Mouse (Mus musculus) embryonic facial prominence, embryonic 13.5 days (tissue): Measurements from ENCODE around the gene Dusp18. TPM values are rescaled to one million over a fixed set of nuclear protein-coding genes. Genes with fewer than 3 reads are reported as not detected.
"Not testable (repeated sequence)": the region's sequence is repeated elsewhere in the genome, so short reads cannot be mapped to it uniquely, and the experiment has no call there.

ENCODE experiments used
- ATAC-seq: fragments of 200-750 bp; cut with Nextera tagmentation; 2 replicates; pipeline ENCODE4 v1.8.0; 2017; ENCODE audit warnings: low read depth; ENCODE audit not compliant: insufficient number of reproducible peaks, insufficient read depth, low FRiP score, low TSS enrichment
- H3K27ac ChIP-seq: fragments of 300-500 bp; sonication (generic); 2 replicates; pipeline ENCODE4 v1.5.1; 2015; ENCODE audit warnings: moderate library complexity, mild to moderate bottlenecking, inconsistent platforms
- H3K27me3 ChIP-seq: fragments of 300-500 bp; sonication (generic); 2 replicates; pipeline ENCODE4 v1.6.1; 2015; ENCODE audit warnings: mild to moderate bottlenecking, inconsistent platforms
- H3K36me3 ChIP-seq: fragments of 300-500 bp; sonication (generic); 2 replicates; pipeline ENCODE4 v1.6.1; 2015; ENCODE audit warnings: mild to moderate bottlenecking, inconsistent platforms
- H3K4me1 ChIP-seq: fragments of 300-500 bp; sonication (generic); 2 replicates; pipeline ENCODE4 v1.6.1; 2015; ENCODE audit warnings: inconsistent platforms
- H3K4me2 ChIP-seq: fragments of 300-500 bp; sonication (generic); 2 replicates; pipeline ENCODE4 v1.6.1; 2015; ENCODE audit warnings: moderate library complexity, mild to moderate bottlenecking, inconsistent platforms
- H3K4me3 ChIP-seq: fragments of 300-500 bp; sonication (generic); 2 replicates; pipeline ENCODE4 v1.5.1; 2015; ENCODE audit warnings: mild to moderate bottlenecking, inconsistent platforms
- H3K9ac ChIP-seq: fragments of 300-500 bp; sonication (generic); 2 replicates; pipeline ENCODE4 v1.6.1; 2015; ENCODE audit warnings: mild to moderate bottlenecking, inconsistent platforms
- H3K9me3 ChIP-seq: fragments of 300-500 bp; sonication (generic); 2 replicates; pipeline ENCODE4 v1.6.1; 2016; ENCODE audit warnings: inconsistent platforms
- WGBS: fragments of 180-500 bp; shearing (Covaris S2); methylation state at CpG from one replicate; pipeline ENCODE4 v1.1.7; 2015; ENCODE audit warnings: mixed read lengths; 5-methylcytosine and 5-hydroxymethylcytosine counted together
- polyA plus RNA-seq: library from polyadenylated mRNA; unstranded; fragments of >200 nt; fragmentation: Nextera tagmentation; extraction: Ambion mirVana; gene quantifications from 2 replicates; pipeline ENCODE4 v1.2.1, GENCODE M21; 2015

Gene Dusp18
- polyA plus RNA-seq, 1 experiment from 2014 or later: 8.7 TPM

DNA sequence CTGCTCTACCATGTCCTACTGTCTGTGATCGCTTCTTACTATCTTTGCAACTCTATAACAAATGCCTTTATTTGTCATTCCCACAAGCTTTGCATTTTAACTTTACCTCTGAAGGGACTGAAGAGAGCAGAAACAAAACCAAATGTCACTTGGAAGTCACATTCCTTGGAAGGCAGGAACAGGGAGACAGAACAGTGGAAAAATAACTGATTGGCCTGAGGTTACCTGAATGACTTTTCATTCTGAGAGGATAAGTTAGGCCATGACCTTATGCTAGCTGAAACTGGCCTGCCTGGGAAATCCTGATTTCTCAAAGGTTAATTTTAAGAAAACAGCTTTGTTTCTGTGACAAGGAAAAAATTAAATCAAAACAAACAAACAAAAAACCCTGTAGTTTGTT, 893 bp downstream of the Dusp18 start:
- ATAC-seq: no peak
- Histone ChIP-seq H3K4me2 (no peak overlapping the region), H3K36me3 (peaks cover 17% of the 10 kb centered on the region), H3K4me3 (no peak overlapping the region), H3K27me3 (no peaks in the 10 kb centered on the region), H3K27ac (no peak overlapping the region), H3K4me1 (peaks cover 4% of the 10 kb centered on the region; the same call in 1 of the 2 replicates), H3K9ac (no peak overlapping the region), H3K9me3 (no peaks in the 10 kb centered on the region)
- WGBS: 74% methylated on average over 1 of the region's 1 CpGs

DNA sequence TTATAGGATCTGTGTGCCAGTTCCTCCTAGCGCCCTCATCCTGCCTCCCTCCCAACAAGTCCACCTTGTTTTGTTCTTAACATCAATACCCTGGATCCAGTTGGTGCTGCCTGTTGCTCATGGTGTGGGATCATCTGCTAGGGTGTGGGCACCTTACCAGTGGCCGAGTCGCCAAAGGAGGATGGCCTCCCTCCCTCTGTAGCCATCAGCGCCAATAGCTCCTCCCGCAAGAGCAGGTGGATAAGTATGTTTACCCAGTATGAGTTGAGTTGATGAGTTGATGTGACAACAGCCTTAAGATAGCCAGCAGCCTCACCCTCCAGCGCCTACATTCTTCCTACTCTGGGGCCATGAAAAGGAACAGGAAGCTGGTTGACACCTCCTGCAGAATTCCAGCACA, 5.3 kb downstream of the Dusp18 start:
- Histone ChIP-seq H3K27ac (no peak overlapping the region), H3K4me1 (no peaks in the 10 kb centered on the region), H3K4me3 (no peak overlapping the region), H3K4me2 (no peak overlapping the region), H3K9me3 (no peaks in the 10 kb centered on the region), H3K27me3 (no peaks in the 10 kb centered on the region), H3K9ac (no peak overlapping the region), H3K36me3 (peaks cover 17% of the 10 kb centered on the region)
- WGBS: 81% methylated on average over 6 of the region's 6 CpGs
- no peak for ATAC-seq

DNA sequence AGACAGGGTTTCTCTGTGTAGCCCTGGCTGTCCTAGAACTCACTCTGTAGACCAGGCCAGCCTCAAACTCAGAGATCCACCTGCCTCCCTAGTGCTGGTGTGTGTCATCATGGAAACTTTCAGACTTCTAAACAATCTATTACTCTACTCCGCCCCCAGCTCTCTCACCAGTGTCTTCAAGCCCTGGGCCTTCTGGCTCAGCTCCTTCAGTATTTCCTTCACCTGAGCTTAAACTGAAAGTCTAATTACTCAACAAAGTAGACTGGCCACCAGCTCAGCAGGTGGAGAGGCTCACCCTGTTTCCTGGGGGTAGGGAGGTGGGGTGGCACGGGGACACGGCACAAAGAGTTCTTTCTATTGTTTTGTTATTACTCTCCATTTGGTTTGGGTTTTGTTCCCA, 7.5 kb downstream of the Dusp18 start:
- Histone ChIP-seq H3K4me2 (no peak overlapping the region), H3K27ac (no peak overlapping the region), H3K4me1 (no peaks in the 10 kb centered on the region), H3K36me3 (peaks cover 24% of the 10 kb centered on the region), H3K27me3 (no peaks in the 10 kb centered on the region), H3K9ac (no peak overlapping the region), H3K9me3 (no peaks in the 10 kb centered on the region), H3K4me3 (no peak overlapping the region)
- 82% methylated on average over 3 of the region's 3 CpGs for WGBS
- no peak for ATAC-seq

DNA sequence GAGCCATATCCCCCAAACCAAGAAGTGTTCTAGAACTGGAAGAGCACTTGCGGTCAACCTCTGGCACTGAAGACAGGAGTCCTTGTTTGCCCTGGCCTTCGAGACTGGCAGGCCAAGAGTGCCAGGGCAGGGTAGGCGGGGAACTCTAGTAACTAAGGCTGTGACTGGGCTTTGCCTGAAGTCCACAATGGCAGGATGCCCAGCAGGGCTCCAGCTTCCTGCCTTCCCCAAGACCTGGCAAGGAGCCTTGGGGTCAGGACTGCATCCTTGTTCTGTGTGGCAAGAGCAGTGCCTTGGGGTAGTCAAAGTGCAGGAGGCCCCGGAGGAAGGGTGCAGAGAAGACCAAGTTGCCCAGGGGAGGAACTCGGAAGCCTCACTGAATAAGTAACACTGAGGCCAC, 8.0 kb downstream of the Dusp18 start:
- no peak for ATAC-seq
- Histone ChIP-seq H3K4me2 (no peak overlapping the region), H3K4me3 (no peak overlapping the region), H3K27me3 (no peaks in the 10 kb centered on the region), H3K9ac (no peak overlapping the region), H3K27ac (no peak overlapping the region), H3K36me3 (peaks cover 22% of the 10 kb centered on the region), H3K4me1 (no peaks in the 10 kb centered on the region), H3K9me3 (no peaks in the 10 kb centered on the region)
- WGBS: 70% methylated on average over 5 of the region's 5 CpGs

DNA sequence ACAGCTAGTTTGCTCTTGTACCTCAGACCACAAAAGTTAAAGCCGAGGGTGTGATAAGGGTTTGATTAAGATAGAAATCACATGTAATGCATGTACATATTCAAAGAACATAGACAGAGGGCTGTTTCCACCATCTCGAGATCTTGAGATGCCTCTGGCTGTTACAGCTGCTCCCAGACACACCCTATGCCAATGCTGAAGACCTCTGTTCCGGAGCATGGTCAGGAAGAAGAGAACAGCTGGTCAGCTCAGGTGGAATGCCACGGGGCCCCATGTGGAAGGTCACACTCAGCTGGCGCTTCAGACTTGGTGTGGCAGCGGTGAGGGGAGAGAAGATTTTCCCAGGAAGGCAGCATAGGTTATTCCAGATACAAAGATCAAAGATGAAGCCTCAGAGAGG, 9.6 kb downstream of the Dusp18 start:
- Histone ChIP-seq H3K27ac (no peak overlapping the region), H3K36me3 (peaks cover 16% of the 10 kb centered on the region), H3K27me3 (no peaks in the 10 kb centered on the region), H3K9ac (no peak overlapping the region), H3K4me3 (no peak overlapping the region), H3K4me2 (no peak overlapping the region), H3K9me3 (no peaks in the 10 kb centered on the region), H3K4me1 (0 out of 2 replicates have a peak, but pooled peaks cover 8% of the 10 kb centered on the region)
- 82% methylated on average over 6 of the region's 6 CpGs for WGBS
- ATAC-seq: no peak

DNA sequence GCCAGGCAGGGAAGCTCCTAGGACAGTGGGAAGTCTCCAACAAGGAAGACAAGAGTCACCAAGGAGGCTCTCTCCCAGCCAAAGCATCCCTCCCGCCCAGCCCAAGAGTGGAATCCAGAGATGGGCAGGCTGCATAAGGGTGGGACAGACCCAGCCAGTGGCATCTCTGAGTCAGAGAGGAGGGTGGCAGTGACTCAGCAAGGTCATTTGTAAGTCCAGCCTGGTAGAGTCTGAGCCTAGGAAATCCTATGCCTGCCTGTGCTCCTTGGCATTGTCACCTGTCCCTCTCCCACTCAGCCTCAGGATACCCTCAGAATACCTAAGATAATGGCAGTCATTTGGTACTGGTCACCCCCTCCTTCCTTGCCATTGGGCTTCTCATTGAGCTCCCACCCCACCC, 10.4 kb downstream of the Dusp18 start:
- no peak overlapping the region for H3K9ac ChIP-seq
- H3K27ac ChIP-seq: no peak overlapping the region
- no peak overlapping the region for H3K4me2 ChIP-seq
- H3K36me3 ChIP-seq: peaks cover 16% of the 10 kb centered on the region
- WGBS: 79% methylated on average over 1 of the region's 1 CpGs
- no peaks in the 10 kb centered on the region for H3K9me3 ChIP-seq
- H3K27me3 ChIP-seq: no peaks in the 10 kb centered on the region
- H3K4me1 ChIP-seq: peaks cover 11% of the 10 kb centered on the region
- ATAC-seq: no peak
- no peak overlapping the region for H3K4me3 ChIP-seq

DNA sequence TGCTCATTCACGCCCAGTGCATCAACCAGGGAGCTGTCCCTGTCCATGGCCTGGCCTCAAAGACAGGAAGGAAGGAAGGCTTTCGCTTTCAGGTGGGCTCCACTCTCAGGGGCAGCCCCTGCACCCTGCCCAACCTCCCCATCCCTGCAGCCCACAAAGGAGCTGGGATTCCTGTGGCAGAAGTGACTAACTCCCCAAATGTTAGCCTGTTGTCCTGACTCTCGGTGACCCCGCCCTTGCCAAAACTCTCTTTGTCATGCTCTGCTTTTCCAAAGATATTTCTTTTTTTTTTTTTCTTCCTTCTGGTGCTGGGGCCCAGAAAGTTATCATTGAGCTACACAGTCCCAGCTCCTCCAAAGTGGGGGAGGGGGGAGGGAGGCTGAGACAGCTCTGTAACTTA, 14.2 kb downstream of the Dusp18 start:
- Histone ChIP-seq H3K9me3 (no peaks in the 10 kb centered on the region), H3K36me3 (peaks cover 16% of the 10 kb centered on the region), H3K27ac (no peak overlapping the region), H3K9ac (no peak overlapping the region), H3K4me2 (no peak overlapping the region), H3K4me3 (no peak overlapping the region), H3K27me3 (peaks cover 13% of the 10 kb centered on the region), H3K4me1 (peaks cover 44% of the 10 kb centered on the region)
- ATAC-seq: no peak
- WGBS: 88% methylated on average over 4 of the region's 4 CpGs

DNA sequence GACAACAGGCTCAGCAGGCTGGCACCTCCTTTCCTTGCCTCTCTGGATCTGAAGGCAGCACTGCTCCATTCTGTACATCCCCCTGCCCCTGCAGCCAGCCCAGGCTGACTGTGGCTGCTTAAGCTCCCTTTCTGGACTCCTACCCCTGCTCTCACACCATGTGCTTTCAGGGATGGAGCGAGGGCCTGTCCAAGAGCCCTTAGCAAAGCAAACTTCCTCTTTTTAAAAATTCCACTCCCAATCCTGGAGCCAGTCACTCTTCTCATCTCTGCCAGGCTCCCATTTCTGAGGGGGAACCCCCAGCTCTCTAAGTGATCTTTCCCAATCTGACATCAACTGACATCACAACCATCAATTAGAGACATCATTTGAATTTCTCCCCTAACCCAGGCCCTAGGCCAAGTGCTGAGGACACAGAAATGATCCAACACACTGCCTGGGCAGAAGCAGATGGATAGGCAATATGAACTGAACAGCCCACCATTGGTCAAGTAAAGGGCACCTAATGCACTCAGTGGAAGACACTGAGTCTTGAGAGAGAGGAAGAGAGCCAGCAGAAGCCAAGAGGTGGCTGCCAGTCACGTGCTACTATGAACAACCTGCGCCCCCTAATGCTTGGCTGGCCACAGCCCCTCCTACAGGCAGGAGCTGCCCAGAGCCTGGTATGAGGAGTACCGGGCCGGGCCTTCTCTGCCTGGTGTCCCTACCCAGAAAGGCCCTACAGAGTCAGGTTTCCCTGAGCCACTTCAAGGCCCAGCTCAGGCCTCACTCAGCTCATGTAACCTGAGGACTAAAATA, 15.7 kb downstream of the Dusp18 start:
- Histone ChIP-seq H3K4me2 (peak overlapping the region; percentile 91), H3K4me3 (0 out of 2 replicates have a peak overlapping the region, but pooled peaks have one; percentile 2), H3K27ac (no peak overlapping the region), H3K9me3 (no peaks in the 10 kb centered on the region), H3K4me1 (peaks cover 49% of the 10 kb centered on the region), H3K9ac (0 out of 2 replicates have a peak overlapping the region, but pooled peaks have one; percentile 40), H3K36me3 (peaks cover 16% of the 10 kb centered on the region), H3K27me3 (peaks cover 13% of the 10 kb centered on the region)
- WGBS: 53% methylated on average over 5 of the region's 5 CpGs
- no peak for ATAC-seq

DNA sequence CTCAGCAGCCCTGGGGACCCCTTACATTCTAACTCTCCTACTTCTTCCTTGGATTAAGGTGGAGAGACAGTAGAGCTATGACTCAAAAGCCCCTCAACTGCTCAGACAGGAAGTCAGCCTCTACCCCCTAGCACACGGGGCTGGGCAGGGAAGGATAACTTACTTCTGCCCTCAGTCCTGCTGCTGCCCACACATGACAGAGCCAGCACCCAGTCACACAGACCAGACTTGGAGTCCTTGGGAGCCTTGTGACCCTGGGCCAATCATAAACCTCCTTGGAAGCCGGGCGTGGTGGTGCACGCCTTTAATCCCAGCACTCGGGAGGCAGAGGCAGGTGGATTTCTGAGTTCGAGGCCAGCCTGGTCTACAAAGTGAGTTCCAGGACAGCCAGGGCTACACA, 16.4 kb downstream of the Dusp18 start:
- 82% methylated on average over 6 of the region's 6 CpGs for WGBS
- Histone ChIP-seq H3K4me1 (peaks cover 49% of the 10 kb centered on the region), H3K27me3 (peaks cover 13% of the 10 kb centered on the region), H3K4me2 (peak overlapping the region; percentile 91), H3K36me3 (peaks cover 13% of the 10 kb centered on the region), H3K4me3 (0 out of 2 replicates have a peak overlapping the region, but pooled peaks have one; percentile 2)
- H3K9ac ChIP-seq, H3K27ac ChIP-seq, H3K9me3 ChIP-seq, ATAC-seq: not testable (repeated sequence)

DNA sequence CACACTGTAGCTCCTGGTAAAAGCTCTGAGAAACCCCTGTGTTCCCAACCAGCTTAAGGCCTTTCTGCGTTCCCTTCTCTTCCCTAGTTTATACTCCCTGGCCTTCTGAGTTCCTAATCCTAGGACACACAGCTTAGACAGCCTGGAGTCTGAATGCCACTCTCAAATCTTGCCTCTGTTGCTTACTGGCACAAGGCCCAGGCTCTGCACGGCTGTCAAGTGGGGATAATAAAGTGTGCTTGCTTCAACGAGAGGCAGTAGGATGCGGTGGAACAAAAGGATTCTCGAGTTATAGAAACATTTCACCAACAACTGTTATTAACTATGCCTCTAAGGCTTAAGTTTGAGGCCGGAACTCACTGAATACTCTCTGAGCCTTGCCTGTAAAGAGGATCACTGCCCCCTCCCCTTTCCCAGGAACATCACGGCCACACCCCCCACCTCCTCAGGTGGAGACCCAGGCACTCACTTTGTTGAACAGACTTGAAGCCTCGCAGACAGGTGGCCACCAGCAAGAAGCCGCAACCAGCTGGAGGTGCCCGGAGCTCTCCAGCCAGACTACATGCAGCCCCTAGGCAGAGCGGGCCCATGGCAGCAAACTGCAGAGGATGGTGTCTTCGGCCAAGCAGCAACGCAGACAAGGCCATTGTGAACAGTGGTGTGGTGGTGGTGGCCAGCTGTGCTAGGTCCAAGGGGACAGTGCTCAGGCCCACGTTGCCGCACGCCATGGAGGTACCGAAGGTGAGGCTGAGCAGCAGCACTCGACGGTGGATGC, 17.2 kb downstream of the Dusp18 start:
- Histone ChIP-seq H3K27me3 (peaks cover 13% of the 10 kb centered on the region), H3K27ac (peak overlapping the region; percentile 22; the same call in 1 of the 2 replicates), H3K4me1 (peaks cover 49% of the 10 kb centered on the region), H3K4me2 (peak overlapping the region; percentile 91), H3K9ac (peak overlapping the region; percentile 75), H3K9me3 (no peaks in the 10 kb centered on the region), H3K4me3 (peak overlapping the region; percentile 66), H3K36me3 (peaks cover 4% of the 10 kb centered on the region)
- no peak for ATAC-seq
- 14% methylated on average over 19 of the region's 19 CpGs for WGBS

DNA sequence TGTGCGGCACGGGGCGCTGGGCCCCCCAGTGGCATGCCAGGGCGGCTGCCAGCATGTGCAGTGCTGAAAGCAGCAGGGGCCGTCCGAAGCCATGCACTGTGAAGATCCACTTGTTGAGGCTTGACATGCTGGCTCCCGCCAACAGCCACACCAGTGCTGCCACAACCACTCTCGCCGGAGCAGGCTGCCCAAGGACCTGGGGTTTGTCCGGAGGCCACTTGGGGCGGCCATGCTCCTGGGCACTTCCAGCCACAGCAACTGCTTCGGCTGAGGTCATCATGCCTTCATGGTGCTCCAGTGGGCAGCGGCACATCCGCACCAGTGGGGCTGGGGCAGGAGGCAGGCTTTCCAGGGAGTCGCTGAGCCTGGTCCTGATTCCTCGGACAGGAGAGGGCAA, 17.8 kb downstream of the Dusp18 start:
- peaks cover 49% of the 10 kb centered on the region for H3K4me1 ChIP-seq
- peak overlapping the region; percentile 91 for H3K4me2 ChIP-seq
- peaks cover 13% of the 10 kb centered on the region for H3K27me3 ChIP-seq
- peak overlapping the region; percentile 66 for H3K4me3 ChIP-seq
- no peaks in the 10 kb centered on the region for H3K36me3 ChIP-seq
- H3K27ac ChIP-seq: 0 out of 2 replicates have a peak overlapping the region, but pooled peaks have one; percentile 22
- no peaks in the 10 kb centered on the region for H3K9me3 ChIP-seq
- ATAC-seq: no peak
- H3K9ac ChIP-seq: peak overlapping the region; percentile 75
- 2% methylated on average over 16 of the region's 16 CpGs for WGBS
